Mouse (Mus musculus) CH12F3 (cell line): ENCODE results near the gene Megf9.

Experiments used
- in situ Hi-C: fragments of 300-500 bp; cut with MboI; formaldehyde crosslinking; loops from 2 replicates; pipeline ENCODE4 v1.14.3; 2020; ENCODE audit warnings: low sequenced_read_pairs

Megf9 gene

DNA sequence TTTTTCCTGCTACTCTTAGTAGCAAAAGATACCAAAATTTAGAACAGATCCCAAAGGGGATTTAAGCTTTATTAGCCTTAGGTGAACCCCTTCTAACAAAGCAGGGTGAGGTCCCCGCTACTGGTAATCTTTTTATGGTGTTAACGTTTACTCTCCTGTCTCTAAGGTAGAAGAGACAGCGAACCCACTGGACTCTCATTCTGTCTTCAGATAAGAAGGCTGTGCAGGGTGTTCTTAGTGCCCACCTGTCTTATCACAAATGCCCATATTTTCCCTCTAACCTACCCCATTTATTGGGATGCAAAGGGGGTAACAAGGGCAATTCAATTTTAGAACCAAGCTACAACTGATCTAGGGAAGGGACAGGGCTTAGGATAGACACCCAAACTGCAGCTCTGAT, 6.2 kb downstream of the Megf9 start:
- in situ Hi-C loops = no loop called here

DNA sequence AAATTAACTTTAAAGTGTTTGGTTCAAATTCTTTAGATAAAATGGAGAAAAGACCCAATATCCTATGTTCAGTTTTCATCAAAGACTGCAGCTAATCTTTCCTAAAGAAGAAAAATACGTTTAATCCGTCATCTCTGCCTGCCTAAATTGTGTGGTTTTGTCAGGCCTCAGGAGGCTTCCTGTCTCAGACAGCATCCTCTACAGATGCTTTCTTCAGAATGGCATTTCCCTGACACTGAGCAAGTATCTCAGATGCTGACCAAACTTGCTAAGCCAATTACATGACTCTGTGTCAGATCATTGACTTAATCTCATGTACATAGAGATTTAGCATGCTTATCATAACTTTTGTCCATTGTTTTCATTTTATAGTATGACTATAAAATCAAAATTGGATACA, 11.4 kb downstream of the Megf9 start:
- in situ Hi-C loops = no loop called here

DNA sequence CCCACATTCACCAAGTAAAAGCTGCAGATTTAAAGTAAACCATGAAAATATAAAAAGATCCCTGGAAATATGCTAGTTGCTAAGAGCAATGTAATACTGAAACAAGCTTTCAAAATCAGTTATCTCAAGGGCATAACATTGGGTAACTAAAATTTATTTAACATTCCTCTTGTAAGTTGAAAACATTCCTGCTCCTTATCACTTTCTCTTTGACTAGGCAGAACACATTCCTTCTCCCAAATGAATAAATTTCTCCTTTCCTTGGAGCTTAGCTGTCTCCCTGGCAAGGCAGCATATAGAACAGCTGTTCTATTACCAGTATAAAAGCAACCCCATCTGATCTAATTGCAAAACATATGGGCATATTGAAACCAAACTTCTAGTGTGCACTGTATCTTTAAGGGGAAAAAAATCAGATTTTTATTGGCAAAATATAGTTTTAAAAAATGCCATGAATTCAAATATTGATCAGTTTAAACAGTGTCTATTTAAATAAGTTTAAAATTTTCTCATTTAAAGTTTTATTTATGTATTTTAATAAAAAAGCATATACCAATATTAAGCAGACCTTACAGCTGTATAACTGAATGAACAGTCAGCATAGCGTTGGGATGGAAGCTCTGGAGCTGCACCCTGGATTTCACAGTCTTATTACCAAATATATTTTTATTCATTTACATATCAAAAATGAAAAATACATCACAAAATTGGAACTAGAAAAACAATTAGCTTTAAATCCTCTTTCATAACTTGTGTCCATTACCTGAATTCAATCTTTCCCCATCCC, 13.1 kb downstream of the Megf9 start:
- in situ Hi-C loops = no loop called here

DNA sequence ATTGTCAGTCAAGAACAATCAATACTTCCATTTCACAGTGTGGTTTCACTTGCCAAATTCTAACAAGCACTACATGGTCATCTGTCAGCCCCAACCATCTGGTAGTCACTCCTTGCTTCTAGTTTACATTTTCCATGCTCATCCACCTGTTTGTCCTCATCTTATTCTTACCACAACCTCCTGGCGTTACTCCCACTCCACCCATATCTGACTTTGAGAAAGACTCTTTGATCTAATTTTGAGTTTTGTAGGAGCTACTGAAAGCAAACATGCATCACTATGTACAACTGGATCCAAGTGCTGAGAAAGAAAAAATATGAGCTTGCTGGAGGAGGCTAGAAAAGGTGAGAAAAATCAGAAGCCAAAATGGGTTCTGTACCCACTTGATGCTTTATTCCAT, 17.1 kb downstream of the Megf9 start:
- in situ Hi-C loops = no loop called here

DNA sequence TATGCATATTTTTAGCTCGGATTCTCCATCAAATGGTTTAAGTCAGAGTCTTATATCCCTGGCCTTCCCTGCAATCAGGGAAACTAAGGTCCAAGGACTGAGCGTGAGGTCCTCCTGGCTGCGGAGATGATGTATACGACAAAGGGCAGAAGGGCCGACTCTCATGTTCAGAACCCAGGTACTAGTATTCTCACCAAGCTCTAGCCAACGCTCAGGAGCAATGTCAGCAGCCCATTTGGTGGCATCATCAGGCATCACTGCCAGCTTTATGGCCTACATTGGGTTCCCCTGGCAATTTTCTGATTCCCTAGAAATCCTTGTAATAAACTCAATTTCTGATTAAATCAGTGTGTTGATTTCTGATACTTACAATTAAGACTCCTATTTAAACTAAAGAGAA, 18.5 kb downstream of the Megf9 start:
- in situ Hi-C loops = no loop called here

DNA sequence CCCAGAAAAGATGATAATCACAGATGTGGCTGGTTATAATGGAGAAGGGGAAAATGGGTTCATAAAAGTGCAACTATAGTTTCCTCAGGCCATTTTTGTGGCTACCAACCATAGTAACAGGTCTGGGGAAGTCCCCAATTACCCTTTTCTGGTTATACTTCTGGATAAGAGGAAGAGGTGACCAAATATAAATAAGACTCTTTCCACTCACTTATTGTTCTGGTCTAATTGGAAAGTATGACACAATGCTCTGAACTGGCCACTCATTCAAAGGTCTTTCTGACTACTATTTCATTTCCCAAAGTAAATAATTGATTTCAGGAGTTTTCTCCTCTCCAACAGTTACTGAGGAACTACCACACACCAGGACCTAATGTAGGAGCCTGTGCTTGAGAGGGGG, 19.3 kb downstream of the Megf9 start:
- in situ Hi-C loops = no loop called here

DNA sequence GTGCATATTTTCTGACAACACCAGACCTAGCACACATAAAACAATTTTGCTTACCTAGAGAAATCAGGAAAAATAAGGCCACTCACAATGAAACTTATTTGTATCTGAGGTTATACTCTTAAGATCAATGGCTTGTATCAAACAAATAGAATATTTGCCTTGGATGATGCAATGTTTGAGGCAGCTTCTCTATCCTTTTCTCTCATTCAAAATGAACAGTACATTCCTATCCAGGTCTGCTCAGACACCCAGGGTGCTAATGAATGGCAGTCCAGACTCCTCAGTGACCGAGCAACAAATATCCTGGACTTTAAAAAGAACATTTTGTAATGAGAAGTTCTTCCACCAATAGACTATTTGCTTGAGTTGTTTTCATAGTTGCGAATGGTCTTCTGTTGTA, 24.8 kb downstream of the Megf9 start:
- in situ Hi-C loops = no loop called here

DNA sequence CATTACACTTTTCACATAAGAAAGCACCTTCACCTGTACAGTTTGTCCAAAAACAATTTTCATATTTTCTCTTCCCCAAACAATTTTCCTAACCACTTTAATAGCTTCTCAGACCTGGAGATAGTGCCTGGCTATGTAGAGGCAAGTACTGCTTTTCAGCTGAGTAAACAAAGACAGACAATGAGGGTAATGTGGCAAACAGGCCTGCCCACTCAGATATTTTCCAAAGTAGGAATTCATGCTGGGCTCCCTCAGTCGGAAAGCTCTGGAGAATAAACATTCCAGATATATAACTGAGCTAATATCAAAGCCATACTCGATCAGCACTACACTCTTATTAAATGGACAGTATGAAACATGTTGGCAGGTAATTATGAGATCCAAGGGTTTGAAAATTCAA, 25.2 kb downstream of the Megf9 start:
- in situ Hi-C loops = no loop called here

DNA sequence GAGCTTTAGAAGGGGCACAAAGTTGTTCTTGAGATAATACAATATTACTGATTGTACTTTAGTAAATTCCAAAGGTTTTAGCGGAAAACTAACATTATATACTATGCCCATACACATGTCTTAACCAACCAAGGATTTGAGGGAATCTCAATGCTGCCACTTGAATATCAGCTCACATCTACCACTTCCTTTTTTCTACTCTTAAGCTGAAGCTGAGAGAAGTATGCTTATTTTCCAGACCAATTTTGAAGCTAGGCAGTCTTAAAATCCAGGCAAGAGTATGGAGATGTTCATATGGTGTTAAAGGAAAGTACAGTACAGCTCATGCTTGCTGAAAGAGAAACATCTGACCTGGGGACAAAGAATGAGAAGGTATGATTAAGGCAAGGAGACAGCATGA, 26.6 kb downstream of the Megf9 start:
- in situ Hi-C loops = no loop called here

DNA sequence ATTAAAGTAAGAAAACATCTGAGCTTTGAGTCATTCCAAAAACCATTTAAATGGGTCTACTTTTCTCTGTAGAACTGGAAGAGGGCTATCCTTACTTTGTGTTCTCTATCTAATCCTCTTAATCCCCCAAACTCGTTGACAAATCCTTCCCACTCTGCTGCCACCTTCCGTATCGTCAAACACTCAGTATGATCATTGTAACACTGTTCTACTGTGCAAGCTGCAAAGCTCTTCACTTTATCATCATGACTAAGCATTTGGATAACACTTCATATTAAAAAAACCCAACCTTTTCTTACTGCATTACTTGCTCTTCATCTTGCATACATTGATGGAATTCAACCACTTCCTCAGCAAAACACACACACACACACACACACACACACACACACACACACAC, 28.8 kb downstream of the Megf9 start:
- in situ Hi-C loops = no loop called here

DNA sequence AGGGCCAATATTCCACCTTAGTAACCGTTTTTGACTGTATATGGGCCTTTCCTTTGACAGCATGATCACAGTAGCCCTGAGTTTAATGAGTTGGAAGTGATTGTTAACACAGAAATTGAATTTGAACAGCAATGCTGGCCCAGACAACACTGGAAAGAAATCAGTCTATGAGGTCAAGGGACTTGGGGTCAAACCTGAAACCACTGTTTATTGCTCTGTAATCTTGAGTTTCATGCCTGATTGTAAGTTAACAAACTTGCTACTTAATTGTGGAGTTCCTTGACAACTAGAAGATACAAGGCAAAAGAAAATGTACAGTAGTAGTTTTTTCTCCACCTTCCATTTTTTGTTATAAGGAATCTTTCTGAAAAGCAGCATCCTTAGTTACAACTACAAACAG, 31.0 kb downstream of the Megf9 start:
- in situ Hi-C loops = no loop called here

DNA sequence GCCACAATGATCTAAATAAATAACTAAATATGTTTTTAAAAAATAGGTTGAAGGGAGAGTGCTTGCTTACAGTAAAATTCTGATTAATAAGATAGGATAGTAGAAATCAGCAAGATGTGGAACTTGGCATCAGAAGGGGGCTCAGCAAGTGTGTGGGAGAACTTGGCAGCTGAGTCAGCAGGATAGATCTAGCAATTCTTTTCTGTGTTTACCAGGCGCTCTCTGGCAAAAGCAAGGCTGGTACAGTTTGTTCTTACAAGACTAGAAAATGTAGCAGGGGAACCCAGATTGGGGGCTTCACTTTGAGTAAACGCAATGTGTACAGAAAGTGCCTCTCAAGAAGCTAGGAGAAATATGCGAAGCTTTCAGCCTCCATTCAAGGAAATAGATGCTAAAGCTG, 35.5 kb downstream of the Megf9 start:
- in situ Hi-C loops = no loop called here

DNA sequence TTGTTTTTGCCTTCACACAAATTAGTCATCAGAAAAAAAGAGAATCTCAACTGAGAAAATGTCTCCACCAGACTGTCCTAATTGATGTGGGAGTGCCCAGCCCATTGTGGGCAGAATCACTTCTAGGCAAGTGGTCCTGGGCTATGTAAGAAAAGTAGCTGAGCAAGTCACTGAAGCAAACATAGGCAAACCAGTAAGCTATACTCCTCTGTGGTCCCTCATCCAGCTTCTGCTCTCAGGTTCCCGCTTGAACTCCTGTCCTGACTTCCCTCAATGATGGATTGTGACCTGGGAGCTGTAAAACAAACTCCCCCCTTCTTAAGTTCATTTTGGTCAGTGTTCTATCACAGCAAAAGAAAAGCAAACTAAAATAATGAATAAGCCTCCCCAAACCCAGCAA, 37.8 kb downstream of the Megf9 start:
- in situ Hi-C loops = no loop called here

DNA sequence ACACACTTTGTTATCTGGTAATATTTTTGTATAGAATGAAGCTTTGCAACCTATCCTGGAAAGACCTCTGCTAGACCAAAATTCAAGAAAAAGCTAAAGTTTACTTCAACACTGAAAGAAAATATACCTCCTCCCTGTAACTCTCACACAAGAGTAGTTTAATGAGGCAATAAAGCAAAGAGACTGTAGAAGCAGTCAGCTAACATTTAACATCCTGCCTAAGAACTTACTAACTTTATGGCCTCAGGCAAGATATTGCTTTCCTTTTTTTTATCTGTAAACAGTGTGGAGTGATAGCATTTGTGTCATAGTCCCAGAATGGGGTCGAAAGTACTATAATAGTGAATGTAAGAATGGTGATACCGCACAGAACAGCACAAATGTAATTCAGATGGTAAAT, 45.0 kb downstream of the Megf9 start:
- in situ Hi-C loops = no loop called here

DNA sequence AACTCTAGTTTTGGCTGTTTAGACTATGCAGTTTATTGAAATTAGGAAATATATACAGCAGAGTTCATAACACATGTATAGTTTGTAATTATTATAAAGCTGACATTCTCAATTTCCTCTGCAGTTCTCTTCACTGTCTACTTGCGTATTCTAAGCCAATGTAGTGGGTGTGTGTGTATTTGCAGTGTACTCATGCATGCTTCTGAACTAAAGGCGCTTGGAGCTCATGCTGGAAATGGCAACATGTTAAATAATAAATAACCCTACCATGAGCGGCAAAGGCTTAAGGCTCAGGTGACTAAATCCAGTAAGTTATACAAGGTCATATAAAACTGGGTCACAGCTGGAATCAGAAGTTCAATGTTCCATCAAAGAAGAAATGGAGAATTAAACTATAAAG, 46.4 kb downstream of the Megf9 start:
- in situ Hi-C loops = no loop called here

DNA sequence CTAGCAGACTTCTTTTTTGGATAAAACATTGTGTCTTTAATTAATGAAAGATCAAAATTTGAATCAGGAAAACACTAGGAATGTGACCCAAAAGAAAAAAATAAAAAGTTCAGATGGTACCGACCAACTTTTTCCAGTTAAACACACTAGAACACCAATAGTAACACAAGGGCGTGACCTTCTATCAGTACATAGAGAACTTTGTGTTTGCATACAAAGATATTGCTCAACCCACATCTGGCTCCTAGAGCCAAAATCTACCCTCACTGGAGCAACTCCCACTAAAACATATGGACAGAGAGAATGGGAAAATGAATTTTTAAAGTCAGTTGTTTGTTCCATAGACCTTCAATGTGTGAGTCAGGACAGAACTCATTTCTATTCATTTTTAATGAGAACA, 50.7 kb downstream of the Megf9 start:
- in situ Hi-C loops = no loop called here

DNA sequence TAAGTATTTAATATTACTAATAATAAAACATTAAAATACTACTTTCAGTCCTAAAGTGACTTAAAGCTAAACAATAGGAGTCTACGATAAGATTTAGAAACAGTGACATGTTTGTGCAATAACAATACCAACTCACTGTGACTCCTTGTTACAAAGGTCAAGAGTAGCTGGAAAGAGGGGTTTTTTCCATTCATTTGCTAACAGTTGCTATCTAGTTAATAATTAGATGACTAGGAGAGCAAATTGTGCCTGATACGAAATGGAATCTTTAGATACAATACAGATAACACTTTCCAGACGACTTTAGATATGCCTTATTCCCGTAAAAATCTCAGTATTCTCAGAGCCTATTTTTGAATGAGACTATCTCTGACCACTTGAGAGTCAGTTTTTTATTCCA, 52.9 kb downstream of the Megf9 start:
- in situ Hi-C loops = no loop called here

DNA sequence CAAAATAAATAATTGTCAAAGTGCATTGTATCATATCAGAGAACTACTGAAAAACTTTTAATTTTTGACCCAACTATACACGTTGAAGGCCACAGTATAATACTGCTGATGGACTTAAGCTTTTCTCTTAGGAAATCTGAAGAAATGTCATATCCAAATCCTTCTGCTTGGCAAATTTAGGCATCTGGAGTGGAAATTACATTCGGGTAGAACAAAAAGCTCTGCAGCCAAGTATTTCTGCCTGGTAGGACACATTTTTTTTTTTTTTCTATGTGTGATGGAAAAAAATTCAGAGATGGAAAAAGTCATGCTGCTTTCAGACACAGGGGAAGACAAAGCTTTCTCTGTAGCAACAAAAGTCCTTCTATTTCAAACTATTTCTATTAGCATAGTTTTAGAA, 63.4 kb downstream of the Megf9 start:
- in situ Hi-C loops = loop anchor here (25.0 kb wide), 1 partner anchor 116 kb away; no protein-coding TSS in a partner anchor

DNA sequence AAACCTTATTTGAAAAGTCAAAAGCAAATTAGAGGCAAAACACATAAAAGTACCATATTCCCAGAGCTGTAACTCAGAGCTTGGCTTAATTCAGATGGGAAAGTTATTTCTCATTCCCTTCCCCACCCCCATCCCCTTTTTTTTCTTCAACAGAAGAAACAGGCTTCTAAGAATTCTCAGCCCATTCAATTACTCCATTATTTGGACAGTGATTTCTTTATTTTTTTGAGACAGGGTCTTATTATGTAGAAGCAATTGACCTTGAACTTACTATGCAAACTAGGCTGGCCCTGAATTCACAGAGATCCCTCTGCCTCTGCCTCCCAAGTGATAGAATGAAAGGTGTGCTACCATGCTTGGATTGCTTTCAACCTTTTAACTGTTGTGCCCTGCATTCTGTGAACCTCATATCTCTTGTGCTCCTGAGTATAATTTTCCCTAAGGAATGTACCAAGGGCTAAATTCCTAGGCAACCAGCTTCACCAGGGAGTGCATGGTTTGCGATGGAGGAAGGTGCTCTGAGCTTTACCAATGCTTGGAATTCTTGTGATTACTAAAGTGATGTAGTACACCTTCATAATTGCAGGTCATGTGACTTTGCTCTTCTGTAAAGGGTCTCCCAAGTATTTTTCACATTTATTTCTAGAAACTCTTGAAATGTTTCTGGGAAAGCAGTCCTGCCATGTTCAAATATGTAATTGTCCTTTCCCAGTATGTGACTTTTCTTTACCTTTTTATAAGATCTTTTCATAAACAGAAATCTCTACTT, 68.7 kb downstream of the Megf9 start:
- in situ Hi-C loops = loop anchor here (25.0 kb wide), 1 partner anchor 121 kb away; no protein-coding TSS in a partner anchor

DNA sequence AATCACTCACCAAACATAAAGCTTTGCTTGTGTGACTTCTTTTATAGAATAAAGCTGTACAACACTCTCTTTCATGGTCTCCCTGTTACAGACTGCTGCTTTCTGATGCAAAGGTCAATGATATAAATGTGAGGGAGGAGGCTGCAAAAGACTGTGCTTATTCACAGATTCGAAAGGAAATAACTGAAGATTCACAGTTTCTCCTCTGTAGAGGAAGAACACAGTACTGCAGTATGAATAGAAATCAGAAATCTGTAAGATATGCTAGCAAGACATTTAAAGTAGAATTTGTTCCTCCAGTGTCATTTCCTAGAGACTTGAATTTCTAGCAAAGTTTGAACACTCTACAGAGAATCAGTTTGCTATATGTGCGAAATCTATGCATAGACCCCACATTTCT, 71.5 kb downstream of the Megf9 start:
- in situ Hi-C loops = loop anchor here (25.0 kb wide), 1 partner anchor 124 kb away; no protein-coding TSS in a partner anchor

DNA sequence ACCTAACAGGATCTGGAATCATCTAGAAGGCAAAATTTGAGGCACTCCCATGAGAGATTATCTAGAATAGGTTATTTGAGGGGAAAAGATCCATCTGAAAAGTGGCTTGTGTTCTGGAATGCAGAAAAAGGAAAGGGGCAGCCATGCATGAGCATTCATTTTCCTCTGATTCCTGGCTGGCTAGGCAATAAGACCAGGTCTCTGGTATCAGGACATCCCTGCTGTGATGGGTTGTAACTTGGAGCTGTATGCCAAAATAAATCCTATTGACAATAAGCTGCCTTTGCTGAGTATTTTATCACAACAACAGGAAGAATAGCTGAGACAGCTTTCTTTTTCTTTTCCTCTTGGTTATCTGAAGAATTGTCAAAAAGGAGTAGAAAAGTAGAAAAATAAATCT, 73.4 kb downstream of the Megf9 start:
- in situ Hi-C loops = loop anchor here (25.0 kb wide), 1 partner anchor 126 kb away; no protein-coding TSS in a partner anchor

DNA sequence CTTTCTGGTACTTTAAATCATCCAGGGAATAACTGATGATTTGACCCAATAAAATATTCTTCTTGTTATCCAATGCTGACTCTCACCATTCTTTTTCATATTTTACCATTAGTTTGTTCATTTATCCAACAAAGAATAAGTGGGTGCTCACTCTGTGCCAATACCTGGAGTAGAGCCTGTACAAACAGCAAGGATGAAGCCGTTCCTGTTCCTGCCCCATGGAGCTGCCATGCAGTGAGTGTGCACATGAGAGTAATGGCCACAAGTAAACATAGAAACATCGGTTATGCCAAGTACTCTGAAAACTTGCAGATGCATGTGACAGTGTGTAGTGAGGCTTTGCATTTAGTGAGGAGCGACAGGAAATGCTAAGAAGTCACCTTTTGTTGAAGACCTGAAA, 82.6 kb downstream of the Megf9 start:
- in situ Hi-C loops = loop anchor here (25.0 kb wide), 1 partner anchor 135 kb away; no protein-coding TSS in a partner anchor
